14 mouse cellular contexts compared by ENCODE assay signal in genomic region chr13:97317633-97318032, GRCm38 (mm10).
DNase-seq lines count a peak whose midpoint lies in the region; ATAC-seq and TF ChIP-seq lines count a peak whose summit lies in the region.
"Had no signal": no experiment of that assay in that cellular context is flagged by ENCODE, and none has a peak within 500 bp of the region (broad histone marks: within the 10 kb centered on the region; RNA-seq: fewer than 3 reads in every experiment).

No protein-coding gene starts in this region.

- DNase-seq in midbrain, embryonic 11.5 days (ENCODE audit: low spot score, missing footprints) = no peak
- DNase-seq in hindbrain, postnatal 0 days (ENCODE audit: low spot score) = peak; percentile 21
- DNase-seq in MN1 (ENCODE audit: low spot score) = no peak
- DNase-seq: cerebellum, adult 8-10 months; gastrocnemius, postnatal 10 days; lung, postnatal 14 days had no signal

- no peak overlapping the region for H3K9ac ChIP-seq in midbrain, embryonic 13.5 days (replicated peaks)
- no peak overlapping the region; the same call in 1 of the 2 replicates for H3K9ac ChIP-seq in midbrain, embryonic 11.5 days (ENCODE audit: low read length)
- H3K9ac ChIP-seq in forebrain, embryonic 13.5 days = no peak overlapping the region
- H3K9ac ChIP-seq in hindbrain, postnatal 0 days (replicated peaks; ENCODE audit: low read length) = no peak overlapping the region
- H3K9ac ChIP-seq: heart, embryonic 13.5 days; liver, embryonic 14.5 days; stomach, embryonic 15.5 days had no signal

- ATAC-seq in midbrain, embryonic 13.5 days = peak; percentile 71
- no peak for ATAC-seq in midbrain, embryonic 11.5 days (ENCODE audit: low FRiP score)
- ATAC-seq in forebrain, embryonic 13.5 days = no peak
- peak; percentile 43; the same call in 1 of the 2 replicates for ATAC-seq in hindbrain, postnatal 0 days
- ATAC-seq in cerebellum, adult (ENCODE audit: insufficient number of reproducible peaks, low FRiP score, low TSS enrichment) = no peak
- no peak for ATAC-seq in CD4-positive, CD25-positive, alpha-beta regulatory T cell, adult 4 months

- no peak overlapping the region for H3K4me2 ChIP-seq in midbrain, embryonic 13.5 days (replicated peaks)
- H3K4me2 ChIP-seq in midbrain, embryonic 11.5 days = no peak overlapping the region
- H3K4me2 ChIP-seq in forebrain, embryonic 13.5 days = no peak overlapping the region
- no peak overlapping the region for H3K4me2 ChIP-seq in hindbrain, postnatal 0 days (ENCODE audit: low read depth, low read length)
- H3K4me2 ChIP-seq: heart, embryonic 13.5 days; stomach, embryonic 15.5 days had no signal

- H3K27me3 ChIP-seq in midbrain, embryonic 13.5 days = no peaks in the 10 kb centered on the region; the same call in 1 of the 2 replicates
- no peaks in the 10 kb centered on the region for H3K27me3 ChIP-seq in midbrain, embryonic 11.5 days (ENCODE audit: control insufficient read depth, insufficient read depth, low read length)
- H3K27me3 ChIP-seq in forebrain, embryonic 13.5 days = no peaks in the 10 kb centered on the region
- no peaks in the 10 kb centered on the region for H3K27me3 ChIP-seq in hindbrain, postnatal 0 days (ENCODE audit: insufficient read depth, low read length)
- H3K27me3 ChIP-seq: heart, embryonic 13.5 days; stomach, embryonic 15.5 days had no signal

- H3K4me3 ChIP-seq in midbrain, embryonic 13.5 days (replicated peaks) = no peak overlapping the region
- H3K4me3 ChIP-seq in midbrain, embryonic 11.5 days (ENCODE audit: low read depth, low read length) = no peak overlapping the region
- H3K4me3 ChIP-seq in forebrain, embryonic 13.5 days = no peak overlapping the region
- H3K4me3 ChIP-seq in hindbrain, postnatal 0 days (ENCODE audit: low read length) = no peak overlapping the region
- H3K4me3 ChIP-seq: heart, embryonic 13.5 days; stomach, embryonic 15.5 days had no signal

- 23% methylated on average over 3 of the region's 3 CpGs for WGBS in midbrain, embryonic 13.5 days
- WGBS in midbrain, embryonic 11.5 days = 22% methylated on average over 3 of the region's 3 CpGs
- WGBS in forebrain, embryonic 13.5 days = 20% methylated on average over 3 of the region's 3 CpGs
- 19% methylated on average over 3 of the region's 3 CpGs for WGBS in hindbrain, postnatal 0 days

- H3K36me3 ChIP-seq in midbrain, embryonic 13.5 days = no peaks in the 10 kb centered on the region
- H3K36me3 ChIP-seq in midbrain, embryonic 11.5 days (ENCODE audit: control insufficient read depth, insufficient read depth, low read length) = no peaks in the 10 kb centered on the region
- H3K36me3 ChIP-seq in forebrain, embryonic 13.5 days (ENCODE audit: poor library complexity, severe bottlenecking) = no peaks in the 10 kb centered on the region
- H3K36me3 ChIP-seq in hindbrain, postnatal 0 days (ENCODE audit: insufficient read depth, low read length) = no peaks in the 10 kb centered on the region
- H3K36me3 ChIP-seq: heart, embryonic 13.5 days; stomach, embryonic 15.5 days had no signal

- TF ChIP-seq CTCF in hindbrain, postnatal 0 days (IDR thresholded peaks at IDR 0.05; ENCODE audit: low read depth) = no peak

- no peaks in the 10 kb centered on the region for H3K9me3 ChIP-seq in midbrain, embryonic 13.5 days
- H3K9me3 ChIP-seq in midbrain, embryonic 11.5 days (ENCODE audit: control insufficient read depth, low read length) = no peaks in the 10 kb centered on the region
- no peaks in the 10 kb centered on the region for H3K9me3 ChIP-seq in forebrain, embryonic 13.5 days (replicated peaks)
- no peaks in the 10 kb centered on the region for H3K9me3 ChIP-seq in hindbrain, postnatal 0 days (ENCODE audit: low read length)
- H3K9me3 ChIP-seq: heart, embryonic 13.5 days; stomach, embryonic 15.5 days had no signal

- peaks cover 15% of the 10 kb centered on the region for H3K4me1 ChIP-seq in midbrain, embryonic 13.5 days (replicated peaks)
- H3K4me1 ChIP-seq in midbrain, embryonic 11.5 days (ENCODE audit: control insufficient read depth, insufficient read depth, low read length) = peaks cover 2% of the 10 kb centered on the region; the same call in 1 of the 2 replicates
- peaks cover 17% of the 10 kb centered on the region for H3K4me1 ChIP-seq in forebrain, embryonic 13.5 days
- peaks cover 7% of the 10 kb centered on the region; the same call in 1 of the 2 replicates for H3K4me1 ChIP-seq in hindbrain, postnatal 0 days (ENCODE audit: insufficient read depth, low read length)

- H3K27ac ChIP-seq in midbrain, embryonic 13.5 days = peak overlapping the region; percentile 47
- no peak overlapping the region for H3K27ac ChIP-seq in midbrain, embryonic 11.5 days (ENCODE audit: low read depth, low read length)
- H3K27ac ChIP-seq in forebrain, embryonic 13.5 days = peak overlapping the region; percentile 15; the same call in 1 of the 2 replicates
- no peak overlapping the region for H3K27ac ChIP-seq in hindbrain, postnatal 0 days
- H3K27ac ChIP-seq: heart, embryonic 13.5 days; kidney, postnatal 0 days; liver, embryonic 14.5 days; stomach, embryonic 15.5 days had no signal

Comparison
In these comparisons a context has a peak if more than half of its experiments do, and no peak if none do; other contexts are left out.
1. ATAC-seq: peak in midbrain, embryonic 13.5 days (single experiment) and hindbrain, postnatal 0 days (single experiment); none in midbrain, embryonic 11.5 days (single experiment), forebrain, embryonic 13.5 days (single experiment), cerebellum, adult (single experiment) and CD4-positive, CD25-positive, alpha-beta regulatory T cell, adult 4 months (single experiment).
2. H3K27ac ChIP-seq: peak in midbrain, embryonic 13.5 days (single experiment) and forebrain, embryonic 13.5 days (single experiment); none in midbrain, embryonic 11.5 days (single experiment) and hindbrain, postnatal 0 days (single experiment).